Mouse (Mus musculus) lung, embryonic 16.5 days (tissue): ENCODE measurements around the gene Mta3. TPM values are rescaled to one million over a fixed set of nuclear protein-coding genes. Genes with fewer than 3 reads are reported as not detected.

Experiments used
- ATAC-seq: fragments of 200-750 bp; cut with Nextera tagmentation; 2 replicates; pipeline ENCODE4 v1.8.0; 2017; ENCODE audit warnings: low read depth, mild to moderate bottlenecking, moderate library complexity
- H3K27ac ChIP-seq: fragments of 300-500 bp; sonication (generic); 2 replicates; pipeline ENCODE4 v1.5.1; 2014; ENCODE audit warnings: mild to moderate bottlenecking, control low read depth, low read length
- H3K27me3 ChIP-seq: fragments of 300-500 bp; sonication (generic); 2 replicates; pipeline ENCODE4 v1.6.1; 2014; ENCODE audit warnings: low read depth, low read length, mixed read lengths; ENCODE audit not compliant: control insufficient read depth, insufficient read depth
- H3K36me3 ChIP-seq: fragments of 300-500 bp; sonication (generic); 2 replicates; pipeline ENCODE4 v1.6.1; 2014; ENCODE audit warnings: low read length; ENCODE audit not compliant: control insufficient read depth, insufficient read depth
- H3K4me1 ChIP-seq: fragments of 300-500 bp; sonication (generic); replicated peaks from 2 replicates; pipeline ENCODE4 v1.6.1; 2014; ENCODE audit warnings: low read length, mixed read lengths; ENCODE audit not compliant: control insufficient read depth, insufficient read depth
- H3K4me2 ChIP-seq: fragments of 300-500 bp; sonication (generic); 2 replicates; pipeline ENCODE4 v1.6.1; 2014; ENCODE audit warnings: low read depth, low read length, control low read depth
- H3K4me3 ChIP-seq: fragments of 300-500 bp; sonication (generic); 2 replicates; pipeline ENCODE4 v1.5.1; 2014; ENCODE audit warnings: mild to moderate bottlenecking, low read length, control low read depth
- H3K9ac ChIP-seq: fragments of 300-500 bp; sonication (generic); 2 replicates; pipeline ENCODE4 v1.6.1; 2014; ENCODE audit warnings: low read length, control low read depth
- H3K9me3 ChIP-seq: fragments of 300-500 bp; sonication (generic); 2 replicates; pipeline ENCODE4 v1.6.1; 2016; ENCODE audit warnings: low read length; ENCODE audit not compliant: control insufficient read depth
- WGBS: fragments of 180-500 bp; shearing (Covaris S2); extraction: QIAGEN DNeasy Blood & Tissue Kit; methylation state at CpG from one replicate; pipeline ENCODE4 v1.1.7; 2014; 5-methylcytosine and 5-hydroxymethylcytosine counted together
- polyA plus RNA-seq: library from polyadenylated mRNA; unstranded; fragments of >200 nt; fragmentation: Nextera tagmentation; extraction: Ambion mirVana; gene quantifications from 2 replicates; pipeline ENCODE4 v1.2.1, GENCODE M21; 2015

Mta3 gene
- polyA plus RNA-seq, 1 experiment from 2014 or later = 41.4 TPM

DNA sequence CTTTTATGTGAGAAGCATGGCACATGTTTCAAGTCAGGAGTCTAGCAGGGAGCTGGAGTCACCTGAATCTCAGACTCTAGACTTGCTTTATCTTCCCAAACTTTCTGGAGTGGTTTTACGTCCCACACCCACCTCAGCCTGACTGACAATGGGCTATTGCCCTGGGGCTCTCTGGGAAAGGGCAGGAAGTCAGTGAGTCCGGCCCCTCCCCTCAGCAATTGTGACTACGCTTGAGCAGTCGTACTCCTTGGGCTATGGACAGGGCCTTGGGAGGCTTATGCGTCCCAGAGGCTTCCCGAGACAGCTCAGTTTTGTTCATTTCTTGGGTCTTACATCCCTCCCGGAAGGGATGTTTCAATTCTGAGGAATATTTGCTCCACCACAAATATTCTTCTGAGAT lies 159.4 kb downstream of the Mta3 start:
- H3K4me3 ChIP-seq = no peak overlapping the region
- no peaks in the 10 kb centered on the region for H3K36me3 ChIP-seq

DNA sequence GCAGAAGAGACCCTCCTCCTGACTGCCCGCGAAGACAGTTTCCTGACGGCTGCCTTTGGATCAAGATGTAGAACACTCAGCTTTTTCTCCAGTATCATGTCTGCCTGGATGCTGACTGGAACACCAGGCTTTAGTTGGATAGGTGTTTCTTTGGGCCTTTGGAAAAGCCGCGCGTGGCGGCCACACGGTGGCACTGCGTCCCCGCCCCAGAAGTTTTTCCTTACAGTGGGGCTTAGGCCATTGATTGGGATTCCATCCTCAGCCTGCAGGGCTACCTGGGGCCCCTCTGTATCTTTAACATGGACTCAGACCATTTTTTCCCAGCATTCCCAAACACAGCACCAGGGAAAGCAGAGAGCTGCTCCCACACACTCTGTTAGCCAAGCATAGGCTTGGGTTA lies 160.6 kb downstream of the Mta3 start:
- WGBS = 13% methylated on average over 10 of the region's 10 CpGs
- no peak for ATAC-seq

More for the DNA sequence above, 159.4 kb downstream of the Mta3 start:
- Histone ChIP-seq H3K4me1 (peaks cover 5% of the 10 kb centered on the region), H3K4me2 (no peak overlapping the region), H3K9ac (no peak overlapping the region), H3K27ac (no peak overlapping the region), H3K27me3 (no peaks in the 10 kb centered on the region), H3K9me3 (no peaks in the 10 kb centered on the region)
- ATAC-seq = no peak
- 78% methylated on average over 7 of the region's 7 CpGs for WGBS

DNA sequence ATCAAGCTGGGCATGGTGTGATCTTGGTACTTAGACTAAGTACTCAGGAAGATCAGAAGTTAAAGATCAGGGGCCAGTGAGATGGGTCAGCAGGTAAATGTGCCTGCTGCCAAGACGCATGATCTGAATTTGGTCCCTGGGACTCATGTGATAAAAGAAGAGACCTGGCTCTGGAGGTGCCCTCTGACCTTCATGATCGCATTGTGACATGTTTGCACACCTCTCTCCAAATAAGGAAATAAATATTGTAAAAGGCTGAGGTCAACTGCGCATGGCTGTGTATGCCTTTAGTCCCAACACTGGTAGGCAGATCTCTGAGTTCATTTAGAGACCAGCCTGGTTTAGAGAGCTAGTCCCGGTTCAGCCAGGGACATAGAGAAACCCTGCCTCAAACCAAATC lies 164.4 kb downstream of the Mta3 start:
- Histone ChIP-seq H3K36me3 (no peaks in the 10 kb centered on the region), H3K4me3 (no peak overlapping the region), H3K4me1 (no peaks in the 10 kb centered on the region; the same call in 1 of the 2 replicates), H3K9me3 (no peaks in the 10 kb centered on the region), H3K9ac (no peak overlapping the region), H3K27me3 (no peaks in the 10 kb centered on the region), H3K27ac (no peak overlapping the region), H3K4me2 (no peak overlapping the region)
- no peak for ATAC-seq
- WGBS = 75% methylated on average over 4 of the region's 4 CpGs

More for the DNA sequence above, 160.6 kb downstream of the Mta3 start:
- H3K27ac ChIP-seq = no peak overlapping the region
- H3K27me3 ChIP-seq = no peaks in the 10 kb centered on the region
- peaks cover 5% of the 10 kb centered on the region for H3K4me1 ChIP-seq
- H3K4me3 ChIP-seq = no peak overlapping the region
- no peak overlapping the region for H3K4me2 ChIP-seq
- no peaks in the 10 kb centered on the region for H3K36me3 ChIP-seq
- H3K9ac ChIP-seq = no peak overlapping the region
- no peaks in the 10 kb centered on the region for H3K9me3 ChIP-seq

Other genes with a start within 250 kb of the Mta3 start
- gene Cox7a2l, start 188.8 kb upstream of the Mta3 start, polyA plus RNA-seq = 180 and 187 TPM in 2 replicates
- gene Kcng3, start 74.3 kb upstream of the Mta3 start, polyA plus RNA-seq = not detected in 2 replicates
- gene Haao, start 141.8 kb downstream of the Mta3 start, polyA plus RNA-seq = 1.8 and 2.3 TPM in 2 replicates